Mouse (Mus musculus) macrophage (primary cell): ENCODE data around the gene Pxdc1. TPM values are rescaled to one million over a fixed set of nuclear protein-coding genes. Genes with fewer than 3 reads are reported as not detected.

Experiments
- H3K27ac ChIP-seq: fragments of 350-480 bp; formaldehyde crosslinking; 2 replicates; pipeline ENCODE4 v1.9.0; 2021
- H3K36me3 ChIP-seq: fragments of 350-480 bp; formaldehyde crosslinking; 2 replicates; pipeline ENCODE4 v1.9.0; 2021; ENCODE audit errors: inconsistent target
- H3K4me3 ChIP-seq: fragments of 350-480 bp; formaldehyde crosslinking; 2 replicates; pipeline ENCODE4 v1.9.0; 2021; ENCODE audit errors: inconsistent target
- H3K79me2 ChIP-seq: fragments of 350-480 bp; formaldehyde crosslinking; 2 replicates; pipeline ENCODE4 v1.9.0; 2021; ENCODE audit errors: inconsistent target
- WGBS: methylation state at CpG from one replicate; pipeline ENCODE4 v1.1.7; 2026; ENCODE audit warnings: inconsistent platforms; ENCODE audit not compliant: missing documents; 5-methylcytosine and 5-hydroxymethylcytosine counted together
- polyA plus RNA-seq: library from polyadenylated mRNA; stranded (reverse); fragments of 250-400 nt; gene quantifications from 3 replicates; pipeline ENCODE4 v1.2.4, GENCODE M21; 2018; ENCODE audit warnings: inconsistent platforms
- total RNA-seq, 78 experiments: library from RNA; depleted of rRNA; stranded (reverse); fragments of 250-400 nt; gene quantifications; 1 replicate in 9 of 78; 2 replicates in 24 of 78; 3 replicates in 43 of 78; 4 replicates in 2 of 78; pipeline ENCODE4 v1.2.4; 2018; ENCODE audit warnings: inconsistent platforms in 56 of 78

The Pxdc1 gene
- total RNA-seq (2018; cell fraction: chromatin; rRNA removed) = 10 to 100 TPM in 1 of 26 experiments, 1 to 10 TPM in 11, under 1 TPM in 4, not detected in 10; 0.28 to 10.6 (median 1.9) TPM
- 1 to 10 TPM in 13 of 26 experiments, under 1 TPM in 8, not detected in 5; 0.07 to 6.5 (median 1.7) TPM for total RNA-seq (2018; cell fraction: cytosol; rRNA removed)
- total RNA-seq (2018; cell fraction: nucleus; rRNA removed) = 1 to 10 TPM in 13 of 26 experiments, under 1 TPM in 3, not detected in 10; 0.17 to 6.3 (median 3.1) TPM
- 0.14 to 1.9 TPM (median 1.3 TPM) in 3 replicates for polyA plus RNA-seq

DNA sequence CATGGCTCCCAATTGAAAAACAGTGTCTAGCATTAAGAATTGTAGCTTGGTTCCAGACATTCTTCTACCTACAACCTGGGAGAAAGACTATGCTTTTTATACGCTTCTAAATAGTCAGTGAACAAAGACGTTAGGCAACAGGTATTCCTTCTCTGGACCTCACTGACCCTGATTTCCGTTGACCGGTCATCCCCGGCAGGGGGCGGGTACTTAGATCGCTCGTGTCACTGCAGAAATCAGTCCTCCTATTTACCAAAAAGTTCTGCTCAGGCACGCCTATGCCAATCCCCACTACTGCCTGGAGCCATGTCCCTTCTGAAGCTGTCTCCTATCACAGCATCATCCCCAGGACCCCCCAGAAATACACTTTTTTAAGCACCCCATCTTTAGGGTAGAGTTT is at the start of gene Pxdc1:
TSS of gene Pxdc1 (minus strand) at position 96 of the 400 bp plus-strand sequence.
- no peaks in the 10 kb centered on the region for H3K36me3 ChIP-seq
- no peak within 1 kb of the TSS for H3K27ac ChIP-seq
- WGBS = 56% methylated on average over 9 of the region's 9 CpGs
- H3K4me3 ChIP-seq = no peak within 1 kb of the TSS
- no peaks in the 10 kb centered on the region for H3K79me2 ChIP-seq

DNA sequence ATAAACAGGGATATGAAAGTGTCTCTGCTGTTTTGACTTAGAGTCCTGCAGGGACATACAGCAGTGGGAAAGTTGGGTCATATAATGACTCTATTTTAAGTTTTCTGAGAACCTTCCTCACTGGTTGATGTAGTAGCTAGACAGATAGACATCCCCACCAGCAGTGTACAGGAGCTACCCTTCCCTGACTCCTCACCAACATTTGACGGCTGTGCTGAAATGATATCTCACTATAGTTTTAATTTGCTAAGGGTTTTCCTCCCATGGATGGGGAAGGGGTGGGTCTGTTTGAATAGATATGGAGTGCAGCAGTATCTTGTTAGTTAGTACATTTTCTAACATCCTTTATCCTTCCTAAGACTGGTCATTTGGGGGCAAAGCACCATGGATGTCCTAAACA is 47.3 kb upstream of the Pxdc1 start:
- H3K79me2 ChIP-seq = no peaks in the 10 kb centered on the region
- H3K4me3 ChIP-seq = no peak overlapping the region
- H3K27ac ChIP-seq = no peak overlapping the region
- no peaks in the 10 kb centered on the region for H3K36me3 ChIP-seq
- WGBS = 82% methylated on average over 1 of the region's 1 CpGs

DNA sequence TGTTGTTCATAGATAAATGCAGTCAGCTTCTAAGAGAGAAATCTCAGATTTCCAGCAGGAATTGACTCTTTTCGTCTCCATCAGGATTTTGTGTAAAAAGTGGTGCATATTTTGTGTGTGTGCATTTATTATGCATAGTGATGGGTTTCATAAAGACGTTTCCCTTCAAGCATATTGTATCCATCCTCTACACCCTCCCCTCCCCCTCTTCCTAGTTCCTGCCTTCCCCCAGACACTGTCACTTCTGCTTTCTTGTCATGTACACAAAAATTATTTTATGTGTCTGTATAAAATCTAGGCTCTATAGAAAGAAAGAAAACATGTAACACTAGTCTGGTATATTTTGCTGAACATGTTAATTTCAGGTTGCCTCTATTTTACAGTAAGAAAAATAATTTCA is 46.8 kb upstream of the Pxdc1 start:
- H3K4me3 ChIP-seq = no peak overlapping the region
- 35% methylated on average over 2 of the region's 2 CpGs for WGBS
- H3K36me3 ChIP-seq = no peaks in the 10 kb centered on the region
- no peaks in the 10 kb centered on the region for H3K79me2 ChIP-seq
- no peak overlapping the region for H3K27ac ChIP-seq

DNA sequence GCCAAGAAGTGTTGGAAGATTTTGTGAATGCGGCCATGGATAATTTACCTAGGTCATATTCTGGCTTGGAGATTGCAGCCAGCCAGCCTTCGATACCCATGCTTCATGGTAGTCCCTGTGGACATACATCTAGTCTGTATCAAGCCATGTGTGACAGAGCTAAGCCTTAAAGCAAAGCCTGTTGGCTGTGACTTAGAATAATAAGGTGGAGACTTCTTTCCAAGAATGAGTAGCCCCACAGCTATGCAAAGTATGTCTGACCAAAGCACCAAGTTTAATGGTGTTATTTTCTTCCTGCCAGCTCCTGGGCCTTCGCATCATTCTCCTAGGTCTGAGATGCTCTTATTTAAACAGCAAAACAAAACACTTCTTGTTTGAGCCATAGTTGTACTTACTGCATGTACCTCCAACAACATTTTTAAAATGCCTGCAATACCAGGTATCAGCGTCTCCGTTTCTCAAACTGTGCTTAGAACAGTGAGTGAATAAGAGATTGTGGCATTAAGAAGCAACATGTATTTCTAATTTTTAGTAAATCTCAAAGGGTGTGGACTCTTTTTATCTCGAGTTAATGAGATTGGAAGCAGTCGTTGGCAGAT is 43.5 kb upstream of the Pxdc1 start:
- Histone ChIP-seq H3K36me3 (no peaks in the 10 kb centered on the region), H3K79me2 (no peaks in the 10 kb centered on the region), H3K27ac (no peak overlapping the region), H3K4me3 (no peak overlapping the region)
- WGBS = 94% methylated on average over 7 of the region's 7 CpGs

DNA sequence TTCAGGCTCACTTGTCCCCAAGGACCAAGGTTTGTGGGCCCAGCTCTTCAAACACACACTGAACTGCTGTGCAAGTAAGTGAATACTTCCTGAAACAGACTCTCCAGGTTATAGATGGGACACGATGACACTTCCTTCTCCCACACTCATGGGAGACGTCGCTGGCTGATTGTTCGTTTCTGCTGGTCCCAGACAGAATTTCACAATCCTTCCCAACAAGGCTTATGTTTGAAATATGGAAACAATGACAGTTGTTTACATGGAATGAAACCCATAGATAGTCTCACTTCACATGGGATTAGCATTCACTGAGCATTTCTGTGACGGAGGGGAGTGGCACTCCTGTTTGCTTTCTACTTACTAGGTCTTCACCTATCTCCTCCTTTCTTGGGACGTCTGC is 39.8 kb upstream of the Pxdc1 start:
- Histone ChIP-seq H3K27ac (no peak overlapping the region), H3K4me3 (no peak overlapping the region), H3K36me3 (no peaks in the 10 kb centered on the region), H3K79me2 (no peaks in the 10 kb centered on the region)
- 47% methylated on average over 6 of the region's 6 CpGs for WGBS

DNA sequence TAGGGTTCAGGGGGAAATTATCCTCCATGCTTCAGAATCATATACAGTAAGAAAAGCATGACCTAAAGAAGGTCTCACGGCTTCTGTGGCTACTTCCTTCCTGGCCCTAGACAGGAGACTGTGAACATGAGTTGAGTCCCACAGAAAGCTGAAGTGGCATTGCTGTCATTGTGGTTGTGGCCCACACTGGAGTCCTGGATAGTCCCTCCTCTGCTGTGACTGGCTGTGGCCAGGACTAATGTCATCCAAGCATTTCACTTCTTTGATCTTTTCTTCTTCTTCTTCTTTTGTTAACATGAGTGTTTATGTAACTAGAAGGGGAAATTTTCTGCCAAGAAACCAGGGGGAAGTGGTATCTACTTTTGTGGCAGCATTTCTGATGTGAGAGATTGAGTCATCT is 37.8 kb upstream of the Pxdc1 start:
- H3K27ac ChIP-seq = no peak overlapping the region
- 9% methylated on average over 1 of the region's 1 CpGs for WGBS

DNA sequence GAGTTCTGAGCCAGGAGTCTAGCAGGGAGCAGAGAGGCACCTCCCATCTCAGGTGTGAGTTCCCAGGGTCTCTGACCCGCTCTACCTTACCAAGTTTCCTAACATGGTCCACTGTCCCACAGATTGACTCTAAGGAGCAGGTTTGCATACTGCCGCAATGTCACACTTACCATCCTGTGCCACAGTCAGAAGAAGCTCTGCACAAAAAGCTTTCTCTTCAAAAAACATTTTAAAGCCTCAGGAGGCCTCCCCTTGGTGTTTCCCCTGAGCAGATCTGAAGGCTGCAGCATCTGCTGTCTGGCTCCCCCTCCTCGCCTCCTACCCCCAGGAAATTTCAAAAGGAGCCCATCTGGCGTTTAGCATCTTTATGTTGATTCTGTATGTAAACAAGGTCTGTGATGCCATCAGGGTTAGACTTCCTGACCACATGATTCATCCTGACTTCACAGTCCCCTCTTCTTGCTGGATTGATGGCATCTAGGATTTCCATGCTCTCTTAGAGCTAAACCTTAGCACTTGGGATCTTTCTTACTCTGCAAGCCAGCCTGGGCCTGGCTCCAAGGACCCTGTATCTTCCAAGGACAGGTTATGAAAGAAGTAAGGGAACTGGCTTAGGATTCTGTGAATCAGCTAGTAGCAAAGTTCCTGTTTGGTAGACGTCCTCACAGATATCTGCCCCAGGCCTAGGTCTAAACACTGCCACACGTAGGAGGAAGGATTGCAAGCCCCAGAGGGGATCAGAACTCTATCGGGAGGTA is 31.9 kb upstream of the Pxdc1 start:
- WGBS = 93% methylated on average over 7 of the region's 7 CpGs
- Histone ChIP-seq H3K27ac (no peak overlapping the region), H3K36me3 (no peaks in the 10 kb centered on the region), H3K4me3 (no peak overlapping the region), H3K79me2 (no peaks in the 10 kb centered on the region)

More for the DNA sequence above, 37.8 kb upstream of the Pxdc1 start:
- H3K4me3 ChIP-seq = no peak overlapping the region
- H3K79me2 ChIP-seq = no peaks in the 10 kb centered on the region
- no peaks in the 10 kb centered on the region for H3K36me3 ChIP-seq

DNA sequence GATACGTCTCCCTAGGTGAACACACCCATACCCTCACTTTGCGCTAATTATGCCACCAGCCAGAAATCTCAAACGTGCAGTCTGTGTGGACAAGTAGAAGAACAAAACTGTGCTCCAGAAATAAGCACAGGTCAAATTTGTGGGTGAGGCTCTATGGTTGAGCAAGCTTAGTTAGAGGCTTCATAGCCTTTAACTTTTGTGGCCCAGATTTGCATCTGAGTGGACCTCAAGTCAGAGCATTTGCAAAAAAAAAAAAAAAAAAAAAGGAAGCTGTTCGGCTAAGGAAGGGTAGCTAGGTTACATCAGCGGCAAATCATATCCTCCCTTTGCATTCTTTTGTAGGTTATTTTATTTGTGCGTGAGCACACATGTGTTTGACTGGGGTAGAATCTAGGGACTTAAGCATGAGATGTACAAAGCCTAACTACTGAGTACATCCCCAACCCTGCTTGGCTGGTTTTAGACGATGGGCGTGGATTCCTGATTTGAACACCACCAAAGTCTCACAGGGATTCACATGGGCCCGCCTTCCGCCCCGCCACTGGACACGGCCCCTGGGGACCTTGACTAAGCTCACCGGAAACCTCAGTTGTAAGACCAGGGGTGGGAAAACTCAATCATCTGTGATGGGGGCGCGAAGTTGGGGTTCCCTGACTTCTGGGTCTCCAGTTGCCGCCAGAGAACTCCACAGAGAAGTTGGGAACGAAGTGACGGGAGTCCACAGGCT is 30.6 kb upstream of the Pxdc1 start:
- no peak overlapping the region for H3K4me3 ChIP-seq
- 86% methylated on average over 18 of the region's 18 CpGs for WGBS
- H3K27ac ChIP-seq = no peak overlapping the region
- H3K36me3 ChIP-seq = no peaks in the 10 kb centered on the region
- H3K79me2 ChIP-seq = no peaks in the 10 kb centered on the region

DNA sequence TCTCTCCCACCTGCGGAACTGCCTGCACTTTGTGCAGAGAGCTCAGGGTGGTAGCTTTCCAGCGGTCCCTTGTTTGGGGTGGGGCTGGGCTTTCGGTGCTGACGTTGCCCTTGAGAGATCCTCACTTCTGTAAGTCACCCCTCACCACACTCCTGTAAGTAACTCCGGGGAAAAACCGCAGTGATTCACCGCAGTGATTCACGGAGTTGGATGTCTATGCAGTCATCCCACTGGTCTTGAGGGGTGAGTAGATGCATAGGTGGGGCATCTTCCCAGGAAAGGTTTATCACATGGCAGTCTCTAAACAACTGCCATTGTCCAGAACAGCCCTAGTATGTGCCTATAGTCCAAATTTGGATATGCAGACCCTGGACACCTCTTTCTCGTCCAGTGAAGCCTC is 30.0 kb upstream of the Pxdc1 start:
- WGBS = 82% methylated on average over 8 of the region's 9 CpGs
- no peaks in the 10 kb centered on the region for H3K36me3 ChIP-seq
- no peak overlapping the region for H3K4me3 ChIP-seq
- H3K79me2 ChIP-seq = no peaks in the 10 kb centered on the region
- no peak overlapping the region for H3K27ac ChIP-seq

DNA sequence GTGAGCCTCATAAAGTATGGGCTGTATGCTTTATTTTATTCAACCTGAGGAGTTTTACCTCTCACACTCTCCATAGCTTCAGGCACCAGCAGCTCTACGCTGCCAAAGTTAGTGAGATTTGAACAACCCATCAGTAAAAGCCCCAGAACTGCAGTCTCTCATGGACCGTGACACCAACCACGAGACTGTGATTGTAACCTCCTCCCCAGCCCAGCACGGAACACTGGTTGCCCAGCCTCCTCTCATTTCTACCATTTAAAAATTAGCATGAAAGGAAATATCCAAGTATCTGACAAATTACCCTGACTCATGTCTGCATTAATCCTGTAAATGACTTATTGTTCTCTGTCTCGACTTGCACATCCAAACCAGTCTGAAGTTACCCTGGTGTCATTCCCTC is 23.2 kb upstream of the Pxdc1 start:
- no peaks in the 10 kb centered on the region for H3K36me3 ChIP-seq
- no peaks in the 10 kb centered on the region for H3K79me2 ChIP-seq
- WGBS = 84% methylated on average over 5 of the region's 5 CpGs
- H3K27ac ChIP-seq = no peak overlapping the region
- H3K4me3 ChIP-seq = no peak overlapping the region

DNA sequence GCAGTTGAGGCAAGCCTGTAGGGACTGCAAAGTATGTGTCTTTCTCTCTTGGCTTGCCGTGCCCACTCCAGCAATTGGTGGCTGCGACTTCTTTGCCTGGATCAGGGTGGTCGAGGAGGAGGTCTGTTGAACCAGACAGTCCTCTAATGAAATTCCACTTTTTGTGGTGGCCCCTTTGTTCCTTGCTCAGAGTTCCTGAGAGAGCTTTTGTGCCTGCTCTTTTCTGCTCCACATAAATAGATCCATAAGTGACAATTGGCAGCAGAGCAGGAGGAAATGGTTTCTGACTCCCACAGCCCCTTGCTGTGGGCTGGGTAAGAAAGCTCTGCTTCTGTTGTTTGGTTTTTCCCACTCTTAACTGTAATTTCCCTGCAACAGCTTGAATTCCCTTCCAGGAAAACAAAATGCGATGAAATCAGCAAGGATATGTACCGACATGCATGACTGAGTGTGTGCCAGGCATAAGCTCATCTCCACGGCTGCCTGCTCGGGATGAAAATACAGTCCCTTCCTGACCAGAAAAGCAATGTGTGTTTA is 22.6 kb upstream of the Pxdc1 start:
- H3K4me3 ChIP-seq = no peak overlapping the region
- WGBS = 72% methylated on average over 7 of the region's 7 CpGs
- H3K79me2 ChIP-seq = no peaks in the 10 kb centered on the region
- no peak overlapping the region for H3K27ac ChIP-seq
- H3K36me3 ChIP-seq = no peaks in the 10 kb centered on the region

DNA sequence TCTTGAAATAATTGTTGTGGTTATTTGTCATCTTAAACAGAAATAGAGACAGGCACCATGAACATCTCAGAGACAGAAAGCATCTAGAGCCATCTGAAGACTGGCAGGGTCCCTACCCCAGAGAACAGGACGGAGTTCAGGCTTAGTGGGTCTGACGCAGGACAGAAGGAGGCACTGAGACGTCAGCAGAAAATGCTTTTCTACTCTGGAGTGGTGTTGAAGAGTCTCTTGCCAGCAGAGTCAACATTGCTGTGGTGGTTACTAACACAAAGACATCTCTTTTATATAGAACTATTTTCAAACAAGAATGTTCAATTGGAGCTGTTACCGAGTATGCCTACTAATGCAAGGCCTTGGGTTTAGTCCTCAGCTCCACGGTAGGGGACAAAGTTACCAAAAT is 20.1 kb upstream of the Pxdc1 start:
- no peaks in the 10 kb centered on the region for H3K79me2 ChIP-seq
- H3K36me3 ChIP-seq = no peaks in the 10 kb centered on the region
- H3K27ac ChIP-seq = no peak overlapping the region
- no peak overlapping the region for H3K4me3 ChIP-seq
- WGBS = 97% methylated on average over 5 of the region's 5 CpGs

DNA sequence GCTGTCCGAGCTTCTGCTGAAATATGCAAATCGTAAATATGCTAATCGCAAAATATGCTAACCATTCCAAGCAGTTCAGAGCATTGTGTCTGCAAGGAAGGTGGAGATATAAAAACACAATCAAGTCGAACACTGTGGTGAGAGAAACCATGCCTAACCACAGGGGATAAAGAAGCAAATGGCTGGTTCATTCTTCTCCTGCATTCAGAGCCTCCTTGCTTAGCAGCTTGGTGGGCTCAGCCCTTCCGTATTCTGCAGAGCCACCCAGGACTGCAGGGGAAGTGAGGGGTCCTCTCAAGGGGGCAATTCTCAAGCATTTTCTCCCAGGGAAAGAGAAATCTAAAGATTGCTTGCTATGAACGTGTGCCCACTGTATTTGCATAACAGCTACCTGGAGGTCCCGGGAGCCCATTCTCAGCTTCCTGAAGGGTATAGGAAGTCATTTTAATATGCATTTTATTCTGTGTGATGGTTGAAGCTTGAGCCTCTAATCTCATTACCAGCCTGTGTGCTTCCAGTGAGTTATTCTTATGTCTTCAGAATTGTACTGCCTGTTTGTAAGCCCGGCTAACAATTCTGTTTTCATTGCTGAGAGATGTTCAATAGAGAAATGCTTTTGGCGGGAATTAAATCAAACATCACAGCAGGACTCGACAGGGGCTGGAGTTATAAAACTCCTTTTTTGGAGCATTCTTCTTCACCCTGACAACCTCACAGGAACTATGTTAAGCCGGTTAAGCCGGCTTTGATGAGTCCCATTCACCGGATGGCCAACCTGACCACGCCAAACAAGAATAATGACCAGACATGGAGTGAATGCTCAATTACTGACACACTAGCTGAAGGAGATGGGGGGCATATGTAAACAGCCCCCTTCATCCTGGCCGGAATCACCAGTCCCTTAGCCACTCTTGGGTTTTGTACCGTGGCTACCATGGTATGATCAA is 16.9 kb upstream of the Pxdc1 start:
- 77% methylated on average over 16 of the region's 16 CpGs for WGBS
- Histone ChIP-seq H3K36me3 (no peaks in the 10 kb centered on the region), H3K4me3 (no peak overlapping the region), H3K79me2 (no peaks in the 10 kb centered on the region), H3K27ac (no peak overlapping the region)

DNA sequence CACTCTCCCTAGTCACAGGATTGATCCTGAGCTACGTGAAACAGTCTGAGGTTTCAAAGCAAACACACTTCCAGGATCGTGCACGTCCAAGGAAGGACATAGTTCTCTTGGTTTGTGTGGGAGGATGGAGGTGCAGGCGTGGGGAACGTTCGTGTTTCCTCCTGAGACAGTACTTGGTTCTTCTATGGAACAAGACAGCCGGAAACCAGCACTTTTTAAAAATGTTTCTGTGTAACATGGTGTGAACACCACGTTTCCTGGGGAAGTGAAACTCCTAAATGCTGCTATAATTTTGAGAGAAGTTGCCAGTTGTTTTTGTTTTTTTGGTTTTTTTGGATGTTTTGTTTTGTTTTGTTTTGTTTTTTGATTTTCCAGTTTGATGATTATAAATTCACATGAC is 13.9 kb upstream of the Pxdc1 start:
- 0 out of 2 replicates have a peak overlapping the region, but pooled peaks have one; percentile 15 for H3K27ac ChIP-seq
- 6% methylated on average over 8 of the region's 8 CpGs for WGBS

More for the DNA sequence above, 13.9 kb upstream of the Pxdc1 start:
- Histone ChIP-seq H3K36me3 (no peaks in the 10 kb centered on the region), H3K79me2 (no peaks in the 10 kb centered on the region), H3K4me3 (no peak overlapping the region)
